Mouse (Mus musculus): ENCODE measurements around the gene Zc3hav1.

Gene Zc3hav1

DNA sequence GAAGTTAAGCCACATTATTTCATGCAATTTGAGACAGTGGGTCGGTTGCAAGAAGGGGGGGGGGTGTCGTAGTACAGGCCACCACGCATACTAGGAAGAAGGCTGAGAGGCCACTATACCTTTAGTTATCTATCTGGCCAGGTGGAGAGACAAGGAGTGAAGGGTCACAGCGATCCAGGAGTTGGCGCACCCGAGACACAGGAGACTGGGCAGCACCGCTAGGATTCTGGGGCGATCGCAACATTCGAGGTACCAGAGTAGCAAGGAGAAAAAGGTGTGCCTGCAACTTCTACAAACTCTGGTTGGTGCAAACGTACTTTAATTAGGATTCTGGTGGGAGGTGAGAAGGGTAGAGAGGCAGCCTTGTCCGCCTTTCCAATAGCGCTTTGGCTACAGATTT is 1.2 kb downstream of the Zc3hav1 start:
- in situ Hi-C loops (cut with MboI, MseI), result no loop called here

DNA sequence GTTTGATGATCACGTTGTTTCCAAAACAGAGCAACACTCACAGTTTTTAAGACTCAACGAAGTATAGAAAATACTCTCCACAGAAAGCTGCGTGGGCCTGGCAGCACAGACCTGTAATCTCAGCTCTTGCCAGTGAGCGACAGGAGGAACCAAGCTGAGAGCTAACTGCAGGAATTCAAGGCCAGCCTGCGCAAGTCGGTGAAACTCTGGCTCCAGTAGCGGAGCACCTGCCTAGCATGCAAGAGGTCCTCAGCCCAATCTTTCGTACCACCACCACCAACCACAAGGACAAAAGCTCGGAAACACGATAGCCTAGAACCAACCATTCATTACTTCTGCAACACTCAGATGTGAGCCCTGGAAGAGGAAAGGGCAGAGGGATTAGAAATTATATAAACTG is 2.0 kb downstream of the Zc3hav1 start:
- in situ Hi-C loops (cut with MboI, MseI), result no loop called here

DNA sequence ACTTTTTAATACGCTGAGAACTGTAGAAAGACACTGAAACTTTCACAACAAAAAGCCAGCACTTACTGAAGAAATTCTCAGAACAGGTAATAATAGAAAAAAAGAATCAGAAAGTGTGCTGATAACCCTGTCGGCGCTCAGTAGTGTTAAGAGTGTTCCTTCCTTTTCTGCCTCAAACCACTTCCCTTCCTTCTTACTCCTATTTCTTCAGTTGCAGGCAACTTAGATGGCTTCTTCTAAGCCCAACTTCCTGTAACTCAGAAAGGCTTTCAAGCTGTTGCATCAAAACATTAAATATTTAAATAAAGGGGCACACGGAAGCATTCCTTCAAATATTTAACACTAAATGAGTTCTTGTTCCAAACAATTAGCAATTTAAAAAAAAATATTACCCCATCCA is 2.5 kb downstream of the Zc3hav1 start:
- in situ Hi-C loops (cut with MboI, MseI), result no loop called here

DNA sequence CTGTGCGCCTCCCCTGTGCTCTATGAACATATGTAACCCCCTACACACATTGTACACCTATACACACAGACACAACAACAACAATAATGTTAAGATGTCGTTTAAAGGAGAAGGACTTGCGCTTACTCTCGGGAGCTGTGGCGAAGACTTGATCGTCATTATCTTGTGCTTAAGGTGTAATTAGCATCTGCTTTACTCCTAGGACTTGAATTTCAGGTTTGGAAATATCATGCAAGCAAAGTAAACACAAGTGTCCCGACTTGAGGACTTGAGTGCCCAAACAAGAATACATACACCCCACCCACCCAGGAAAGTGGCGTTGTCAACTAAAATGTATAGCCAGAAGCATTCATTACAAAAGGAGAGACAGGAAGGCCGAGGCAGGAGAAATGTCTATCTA is 4.6 kb downstream of the Zc3hav1 start:
- in situ Hi-C loops (cut with MboI, MseI), result no loop called here

DNA sequence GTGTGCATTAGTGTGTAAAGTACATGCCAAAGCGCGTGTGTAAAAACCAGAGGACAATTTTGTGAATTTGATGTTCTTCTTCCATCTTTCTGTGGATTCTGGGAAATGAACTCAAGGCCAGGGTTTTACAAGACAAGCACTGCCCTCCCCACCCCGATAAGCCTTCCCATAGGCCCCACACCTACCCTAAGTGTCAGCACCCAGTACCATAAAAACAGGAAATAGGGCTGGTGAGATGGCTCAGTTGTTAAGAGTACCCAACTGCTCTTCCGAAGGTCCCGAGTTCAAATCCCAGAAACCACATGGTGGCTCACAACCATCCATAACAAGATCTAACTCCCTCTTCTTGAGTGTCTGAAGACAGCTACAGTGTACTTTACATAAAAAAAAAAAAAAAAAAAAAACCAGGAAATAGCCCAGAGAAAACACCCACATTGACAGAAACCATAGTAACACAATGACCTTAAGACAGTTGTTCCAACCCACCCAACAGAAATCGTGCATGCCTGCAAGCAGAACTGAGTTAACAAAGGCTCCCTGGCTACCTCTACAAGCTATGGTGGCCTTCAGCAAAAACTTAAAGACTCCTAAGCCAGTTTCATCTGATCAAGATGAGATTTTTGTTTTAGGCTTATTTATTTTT is 5.5 kb downstream of the Zc3hav1 start:
- in situ Hi-C loops (cut with MboI, MseI), result no loop called here

DNA sequence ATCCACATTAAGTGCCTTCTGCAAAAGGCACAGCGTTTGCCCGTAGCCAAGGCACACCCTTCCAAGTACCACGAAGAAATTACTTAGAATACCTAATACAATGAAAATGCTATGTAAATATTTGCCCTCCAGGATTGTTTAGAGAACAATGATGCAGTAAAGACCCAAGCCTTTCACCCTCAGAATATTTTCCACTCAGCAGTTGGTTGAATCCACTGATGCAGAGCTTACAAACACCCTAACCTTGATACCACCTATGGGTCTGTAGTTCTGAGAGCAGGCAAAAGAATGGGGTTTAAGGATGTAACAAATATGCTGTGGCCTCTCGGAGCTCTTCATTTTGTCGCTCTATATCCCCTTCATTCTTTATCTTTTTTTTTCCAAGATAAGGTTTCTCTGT is 6.5 kb downstream of the Zc3hav1 start:
- in situ Hi-C loops (cut with MboI, MseI), result no loop called here

DNA sequence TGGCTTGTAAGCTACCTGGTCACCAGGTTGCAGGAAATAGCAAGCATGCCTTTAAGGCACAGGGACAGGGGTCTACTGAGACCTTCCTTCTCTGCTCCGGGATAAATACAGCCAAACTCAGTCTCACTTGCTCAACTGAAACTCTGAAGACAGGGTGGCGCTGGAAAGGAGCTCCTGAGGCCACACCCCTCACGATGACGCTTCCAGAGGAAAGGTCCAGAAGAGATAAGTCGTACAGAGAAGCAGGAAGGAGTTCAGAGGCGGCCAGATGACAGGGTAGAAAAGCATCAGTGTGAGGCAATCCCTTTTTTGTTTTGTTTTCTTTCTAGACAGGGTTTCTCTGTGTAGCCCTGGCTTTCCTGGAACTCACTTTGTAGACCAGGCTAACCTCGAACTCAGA is 8.6 kb downstream of the Zc3hav1 start:
- in situ Hi-C loops (cut with MboI, MseI), result no loop called here

DNA sequence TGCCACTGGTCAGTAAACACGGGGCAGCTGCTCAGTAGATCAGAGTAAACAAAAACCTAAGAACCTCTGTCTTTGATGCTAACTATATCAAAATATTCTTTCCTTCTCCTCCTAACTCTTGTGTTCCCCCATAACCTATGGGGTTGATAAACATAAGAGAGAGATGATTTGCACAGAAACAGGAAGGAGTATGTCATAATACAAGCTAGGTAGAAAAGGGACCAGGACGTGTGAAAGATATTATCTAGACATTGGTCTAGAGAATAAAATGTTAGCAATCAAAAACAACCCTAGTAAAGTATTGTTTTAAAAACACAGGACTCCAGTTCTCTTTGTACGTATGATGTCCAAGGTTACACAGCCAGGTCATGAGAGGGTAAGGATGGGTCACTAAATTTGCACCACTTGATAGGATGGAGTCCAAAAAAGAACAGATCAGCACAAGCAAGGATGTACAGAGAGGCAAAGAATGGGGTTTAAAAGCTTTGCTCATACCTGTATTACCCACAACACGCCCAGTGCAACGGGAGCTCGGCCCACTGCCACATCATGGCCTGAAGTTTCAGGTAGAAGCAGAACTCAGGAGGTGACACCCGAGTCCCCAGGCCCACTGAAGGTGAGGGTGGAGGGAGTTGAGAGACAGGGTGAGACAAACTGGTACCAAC is 10.3 kb downstream of the Zc3hav1 start:
- in situ Hi-C loops (cut with MboI, MseI), result no loop called here

DNA sequence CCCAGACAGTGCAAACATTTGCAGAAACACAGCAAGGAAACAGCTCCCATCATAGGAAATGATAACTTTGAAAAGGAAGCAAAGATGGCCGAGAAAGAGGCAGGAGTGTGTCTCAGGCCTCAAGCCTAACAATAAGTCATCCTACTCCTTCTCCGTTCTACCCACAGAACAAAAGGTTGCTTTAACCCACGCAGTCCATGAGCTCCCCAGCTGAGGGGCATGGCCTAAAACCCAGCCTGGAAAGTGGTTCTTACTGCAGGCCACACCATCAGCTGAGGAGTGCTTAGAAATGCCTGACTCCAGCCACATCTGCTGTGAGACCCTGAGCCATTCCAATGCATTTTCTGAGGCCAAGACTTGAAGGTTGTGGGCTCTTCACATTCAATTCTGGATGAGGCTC is 10.8 kb downstream of the Zc3hav1 start:
- in situ Hi-C loops (cut with MboI, MseI), result no loop called here

DNA sequence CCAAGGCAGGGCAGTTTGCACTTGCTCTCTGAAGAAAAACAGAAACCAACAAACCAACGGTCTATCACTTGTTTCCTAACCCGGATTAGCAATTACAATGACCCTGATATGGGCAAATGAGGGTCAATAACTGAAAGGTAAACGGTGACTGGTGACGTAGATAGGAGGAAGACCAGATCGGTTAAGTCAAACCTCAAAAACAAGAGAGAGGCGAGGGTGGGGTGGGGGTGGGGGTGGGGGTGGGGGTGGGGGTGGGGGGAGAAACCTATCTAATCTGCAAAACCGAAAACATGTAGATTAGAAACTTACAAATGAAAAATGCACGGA is 11.8 kb downstream of the Zc3hav1 start:
- in situ Hi-C loops (cut with MboI, MseI), result no loop called here

DNA sequence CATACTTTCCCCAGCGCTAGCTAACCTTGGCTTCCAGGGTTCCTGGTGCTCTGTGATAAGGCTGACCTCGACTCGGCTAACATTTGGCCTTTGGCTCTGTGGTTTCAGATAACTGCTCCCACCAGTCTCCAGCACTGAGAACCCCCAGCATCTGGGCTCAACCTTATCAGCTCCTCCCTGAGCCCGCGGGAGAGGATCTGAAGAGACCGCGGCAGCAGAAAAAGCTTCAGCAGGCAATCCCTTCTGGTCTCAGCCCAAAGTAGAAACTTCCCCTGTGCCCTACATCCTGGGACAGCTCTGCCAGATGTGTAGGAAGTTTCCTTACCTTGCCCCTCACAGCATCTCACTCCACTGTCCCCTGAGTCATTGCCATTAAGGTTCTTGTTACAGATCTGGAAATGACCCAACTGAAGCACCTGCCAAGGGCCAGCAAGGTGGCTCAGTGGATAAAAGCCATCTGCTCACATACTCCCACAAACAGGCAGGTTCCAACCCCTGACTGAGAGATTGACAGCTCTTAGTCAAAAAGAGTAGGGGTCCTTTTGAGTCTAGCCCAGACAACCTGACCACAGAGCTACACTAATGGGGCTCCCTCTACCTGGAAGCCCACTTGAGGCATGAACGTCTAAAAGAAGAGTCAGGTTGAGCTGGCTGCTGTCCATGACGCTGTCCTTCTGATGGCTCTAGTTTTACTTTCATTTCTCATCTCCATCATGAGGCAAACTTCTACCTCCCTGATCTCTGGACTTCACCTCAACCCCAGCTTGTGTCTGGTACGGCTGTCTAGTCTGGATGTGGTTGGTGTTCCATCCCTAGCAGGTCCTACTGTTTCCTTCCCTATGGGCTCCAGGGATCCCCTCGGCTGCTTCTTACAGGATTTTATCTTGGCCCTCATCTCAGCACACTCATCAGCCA is 12.4 kb downstream of the Zc3hav1 start:
- in situ Hi-C loops (cut with MboI, MseI), result no loop called here

DNA sequence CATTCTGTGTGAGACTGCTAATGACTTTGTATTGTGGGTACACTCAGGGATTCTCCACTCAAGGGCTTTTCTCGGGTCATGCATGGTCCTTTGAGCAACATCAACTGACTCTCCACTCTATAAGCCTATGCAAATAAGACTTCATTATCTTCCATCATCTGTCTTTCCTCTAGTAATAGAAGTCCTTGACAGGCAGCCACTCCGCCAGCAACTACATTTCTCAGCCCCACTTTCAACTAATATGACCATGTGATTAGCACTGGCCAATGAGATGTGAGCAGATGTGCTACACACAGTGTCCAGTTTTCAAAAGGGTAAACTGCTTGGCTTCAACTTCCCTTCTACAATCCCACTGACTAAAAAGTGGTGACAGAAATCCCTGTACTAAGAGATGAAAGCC is 15.3 kb downstream of the Zc3hav1 start:
- in situ Hi-C loops (cut with MboI, MseI), result no loop called here

DNA sequence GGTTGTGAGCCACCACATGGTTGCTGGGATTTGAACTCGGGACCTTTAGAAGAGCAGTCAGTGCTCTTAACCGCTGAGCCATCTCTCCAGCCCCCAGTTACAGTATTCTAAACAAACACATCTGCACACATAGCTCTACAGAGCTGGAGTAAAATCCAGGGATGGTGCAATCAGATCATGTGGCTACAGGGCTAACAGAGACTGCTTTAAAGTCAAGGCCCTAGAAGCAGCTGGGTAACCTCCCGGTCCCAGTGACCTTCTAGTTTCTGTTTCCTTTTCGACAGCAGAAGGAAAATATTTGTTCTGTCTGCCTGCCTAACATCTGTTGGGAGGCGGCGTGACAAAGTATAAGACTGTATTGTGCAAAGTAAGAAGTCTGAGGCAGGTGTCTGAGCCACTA is 16.5 kb downstream of the Zc3hav1 start:
- in situ Hi-C loops (cut with MboI, MseI), result no loop called here

DNA sequence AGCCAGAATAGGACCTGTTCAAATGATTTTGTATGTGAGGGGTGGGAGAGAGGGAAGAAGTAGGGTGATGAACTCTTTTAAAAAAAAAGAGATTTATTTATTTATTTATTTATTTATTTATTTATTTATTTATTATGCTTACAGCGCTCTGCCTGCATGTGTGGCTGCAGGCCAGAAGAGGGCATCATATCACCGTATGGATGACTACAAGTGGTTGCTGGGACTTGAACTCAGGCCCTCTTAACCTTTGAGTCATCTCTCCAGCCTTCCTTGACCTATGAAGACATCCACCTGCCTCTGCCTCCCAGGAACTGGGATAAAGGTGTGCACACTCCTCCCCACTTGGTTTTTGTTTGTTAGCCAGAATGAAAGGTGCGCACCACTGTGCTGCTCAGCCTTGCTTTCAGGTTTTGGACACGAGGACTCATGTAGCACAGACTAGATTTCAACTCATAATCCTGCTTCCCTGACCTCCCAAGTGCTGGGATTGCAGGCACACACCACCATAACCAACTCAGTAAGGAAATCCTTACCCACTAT is 17.2 kb downstream of the Zc3hav1 start:
- in situ Hi-C loops (cut with MboI, MseI), result no loop called here

DNA sequence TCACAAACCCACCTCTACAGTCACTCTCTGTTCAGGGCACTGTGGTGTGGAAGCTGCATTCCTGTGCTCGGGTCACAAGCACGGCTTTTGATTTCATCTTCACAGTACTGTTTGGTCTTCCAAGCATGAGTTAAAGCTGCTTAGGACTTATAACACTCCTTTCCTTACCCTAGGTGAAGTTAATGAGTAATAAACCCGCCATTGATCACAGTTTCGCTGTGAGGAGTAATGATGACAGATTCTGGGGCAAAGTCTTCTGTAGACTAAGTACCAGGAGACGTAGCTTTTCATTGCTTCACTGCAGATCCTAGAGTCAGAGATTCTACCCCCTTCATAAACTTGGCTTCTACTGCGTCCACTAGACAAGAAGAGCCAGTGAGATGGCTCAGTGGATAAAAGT is 19.1 kb downstream of the Zc3hav1 start:
- in situ Hi-C loops (cut with MboI, MseI), result no loop called here

DNA sequence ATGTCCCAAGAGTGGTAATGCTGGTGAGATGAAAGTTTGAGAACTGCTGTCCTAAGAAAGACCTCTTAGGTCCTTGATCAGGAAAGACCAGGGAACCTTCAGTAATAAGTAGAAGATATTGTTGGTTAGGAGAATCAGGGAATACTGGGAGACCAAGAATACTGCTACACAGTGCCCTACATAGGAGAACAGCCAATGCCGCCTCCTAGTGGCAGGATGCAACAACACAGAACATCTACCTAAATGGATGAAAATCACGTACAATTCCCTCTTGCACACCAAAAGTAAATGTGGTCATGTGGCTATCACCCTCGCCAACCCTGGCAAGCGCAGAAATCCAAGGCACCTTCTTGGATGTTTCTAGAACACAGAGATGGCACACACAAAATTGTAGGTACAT is 27.8 kb downstream of the Zc3hav1 start:
- in situ Hi-C loops (cut with MboI, MseI), result no loop called here

DNA sequence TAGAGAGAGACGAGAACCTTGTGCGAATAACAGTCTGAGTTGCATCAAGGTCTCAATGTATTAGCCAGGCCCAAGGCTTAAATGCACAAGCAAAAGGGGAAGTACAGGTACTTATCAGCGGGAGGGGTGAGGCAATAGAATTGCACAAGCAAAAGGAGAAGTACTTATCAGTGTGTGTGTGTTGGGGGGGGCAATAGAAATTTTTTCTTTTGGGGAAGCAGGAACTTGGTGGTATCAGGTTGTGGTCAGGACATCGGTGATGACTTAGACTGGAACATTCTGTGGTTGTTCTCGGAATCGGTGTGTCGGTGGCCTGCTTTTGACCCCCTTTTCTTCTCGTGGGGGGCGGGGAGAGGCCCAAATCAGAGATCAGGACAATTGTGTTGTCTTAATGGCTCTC is 33.8 kb downstream of the Zc3hav1 start:
- in situ Hi-C loops (cut with MboI, MseI), result no loop called here

DNA sequence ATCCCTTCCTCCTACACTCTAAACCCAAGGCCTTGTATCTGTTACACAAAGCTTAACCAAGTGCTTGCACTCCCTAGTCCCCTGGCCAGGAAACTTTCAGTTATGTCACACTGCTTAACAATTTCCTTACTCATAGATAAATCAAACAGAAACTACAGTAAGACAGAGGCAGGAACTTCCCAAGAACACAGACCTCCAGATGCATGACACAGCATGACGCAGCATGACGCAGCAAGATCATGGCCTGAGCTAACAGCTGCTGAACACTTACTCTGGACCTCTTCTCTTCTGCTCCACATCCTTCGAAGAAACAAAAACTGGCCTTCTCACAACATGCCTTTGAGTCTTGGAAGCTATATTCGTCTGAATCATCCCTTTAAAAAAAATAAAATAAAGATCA is 38.4 kb downstream of the Zc3hav1 start:
- in situ Hi-C loops (cut with MboI, MseI), result no loop called here

DNA sequence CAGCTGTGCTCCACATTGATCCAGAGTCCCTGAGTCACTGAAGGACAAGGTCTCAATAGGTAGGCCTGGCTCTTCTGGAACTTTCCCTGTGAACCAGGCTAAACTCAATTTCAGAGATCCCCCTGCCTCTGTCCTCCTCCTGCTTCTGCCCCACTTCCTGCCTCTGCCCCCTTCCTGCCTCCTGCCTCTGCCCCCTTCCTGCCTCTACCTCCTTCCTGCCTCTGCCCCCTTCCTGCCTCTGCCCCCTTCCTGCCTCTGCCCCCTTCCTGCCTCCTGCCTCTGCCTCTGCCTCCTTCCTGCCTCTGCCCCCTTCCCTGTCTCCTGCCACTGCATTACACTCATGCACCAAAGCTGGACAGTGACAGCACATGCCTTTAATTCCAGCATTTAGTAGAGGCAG is 44.7 kb downstream of the Zc3hav1 start:
- in situ Hi-C loops (cut with MboI, MseI), result no loop called here

DNA sequence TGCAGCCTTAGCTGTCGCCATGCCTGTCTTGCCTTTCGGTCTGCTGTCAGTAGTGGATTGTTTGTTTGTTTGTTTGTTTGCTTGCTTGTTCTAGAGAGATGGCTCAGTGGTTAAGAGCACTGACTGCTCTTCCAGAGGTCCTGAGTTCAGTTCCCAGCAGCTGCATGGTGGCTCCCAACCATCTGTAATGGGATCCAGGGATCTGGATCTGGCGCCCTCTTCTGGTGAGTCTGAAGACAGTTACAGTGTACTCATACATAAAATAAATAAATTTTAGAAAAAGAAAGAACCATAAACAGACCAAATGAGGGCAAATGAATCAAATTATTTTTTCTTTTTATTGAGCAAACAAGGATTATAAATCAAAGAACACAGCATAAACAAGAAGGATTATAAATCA is 49.4 kb downstream of the Zc3hav1 start:
- in situ Hi-C loops (cut with MboI, MseI), result no loop called here

DNA sequence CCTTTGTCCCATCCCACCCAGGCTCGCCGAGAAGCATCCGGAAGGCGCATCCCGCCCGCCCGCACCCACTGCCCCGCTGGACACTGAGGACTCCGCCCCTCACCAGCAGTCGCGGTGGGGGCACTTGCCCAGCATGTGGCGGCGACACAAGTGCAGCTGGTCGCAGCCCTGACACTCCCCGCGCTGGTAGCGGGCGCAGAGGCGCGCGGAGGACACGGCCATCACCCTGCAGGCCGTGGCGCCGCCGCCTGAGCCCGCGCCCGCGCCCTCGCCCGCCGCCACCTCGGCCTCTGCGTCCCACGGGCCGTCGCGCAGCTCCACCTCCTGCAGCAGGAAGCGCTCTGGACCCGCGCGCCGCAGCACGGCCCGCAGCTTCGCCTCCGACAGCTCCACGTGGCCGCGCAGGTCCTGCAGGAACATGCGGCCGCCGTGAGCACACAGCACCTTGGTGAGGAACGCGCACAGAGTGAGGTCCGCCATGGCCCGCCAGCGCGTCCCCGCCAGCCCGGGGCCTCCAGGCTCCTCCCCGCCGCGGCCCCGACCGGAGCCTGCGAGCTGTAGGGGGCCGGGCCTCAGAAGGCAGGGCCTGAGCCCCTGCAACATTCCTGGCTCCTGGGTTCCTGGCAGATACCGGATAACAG is 55.5 kb downstream of the Zc3hav1 start, which contains the start of gene Zc3hav1l:
Zc3hav1l (minus strand) TSS at position 499 of the 641 bp plus-strand sequence.
- in situ Hi-C loops (cut with MboI, MseI), result no loop called here

DNA sequence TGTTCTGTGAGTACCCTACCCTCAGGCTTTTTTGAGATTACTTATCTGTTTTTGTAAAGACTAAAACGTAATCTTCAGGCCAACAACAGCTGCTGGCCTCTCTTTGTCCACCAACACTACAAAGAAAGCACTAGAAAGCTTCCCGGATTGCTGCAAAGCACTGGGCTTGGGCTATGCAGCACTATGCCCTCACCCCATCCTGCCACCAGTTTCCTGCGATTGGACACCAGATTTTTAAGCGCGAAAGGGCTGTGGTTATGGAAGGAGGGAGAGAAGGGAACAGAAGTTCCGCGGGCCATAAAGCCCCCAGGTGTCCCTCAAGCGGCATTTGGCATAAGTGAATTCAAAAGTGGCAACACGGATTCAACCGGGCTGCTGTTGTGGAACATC is 56.2 kb downstream of the Zc3hav1 start:
- in situ Hi-C loops (cut with MboI, MseI), result no loop called here
